Mouse (Mus musculus) cerebellum, postnatal 10 days (tissue): ENCODE measurements around the gene Sars.

ENCODE experiments used
- DNase-seq, 2 experiments: peaks; one replicate each; pipeline ENCODE4 v3.0.0; 2021; ENCODE audit warnings: mixed read lengths in 2 of 2

The Sars gene

DNA sequence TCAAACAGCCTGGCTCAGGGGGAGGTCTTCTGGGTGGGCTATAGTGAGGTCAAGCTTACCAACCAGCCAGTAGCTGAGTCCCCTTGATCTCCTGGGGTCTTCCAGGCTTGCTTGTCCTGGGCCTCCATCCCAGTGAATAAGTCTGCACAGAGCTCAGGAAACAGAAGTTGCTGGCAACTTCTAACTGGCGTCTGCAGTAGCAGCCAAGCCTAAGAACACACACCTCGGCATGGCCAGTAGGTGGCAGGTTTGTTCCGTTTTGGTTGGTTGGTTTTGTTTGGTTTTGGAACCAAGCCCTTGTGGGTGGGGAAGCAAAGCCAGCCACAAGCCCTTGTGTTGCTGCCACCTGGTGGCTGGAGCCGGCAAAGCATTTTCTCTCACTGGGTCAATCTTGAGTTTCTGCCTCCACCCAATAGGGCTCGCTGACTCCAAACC lies 55.9 kb downstream of the Sars start:
- peak; percentile 99 to 100 for DNase-seq

DNA sequence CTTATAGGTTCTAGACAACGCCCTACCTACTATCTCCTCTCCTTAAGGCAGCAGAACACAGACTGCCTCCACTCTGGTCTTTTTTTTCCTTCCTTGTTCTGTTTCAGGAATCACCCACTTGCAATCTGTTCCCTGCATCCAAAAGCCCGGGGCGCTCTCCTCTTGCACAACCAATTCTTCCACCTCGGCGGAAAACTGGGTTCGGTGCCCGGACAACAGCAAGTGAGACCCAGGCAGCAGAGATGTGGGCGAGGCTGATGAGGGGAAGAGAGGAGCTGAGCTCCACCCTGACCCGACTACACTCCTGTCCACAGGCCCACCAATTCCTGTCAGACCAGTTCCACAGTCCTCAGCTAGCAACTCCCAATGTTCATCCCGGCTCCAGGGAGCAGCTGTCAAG lies 58.8 kb downstream of the Sars start:
- peak; percentile 66 to 70 for DNase-seq

- DNase-seq: no peak
Observed at GRCm38 (mm10) chr3:108384425-108384824, 60.6 kb downstream of the Sars start.

- DNase-seq: peak; percentile 93 to 94
Observed at GRCm38 (mm10) chr3:108383485-108384354, 61.3 kb downstream of the Sars start, which contains the start of gene Psrc1. Psrc1 (plus strand) TSS chr3:108383839.

- no peak for DNase-seq
Observed at GRCm38 (mm10) chr3:108381945-108382875, 62.8 kb downstream of the Sars start.

GRCm38 (mm10) chr3:108380695-108381094 lies 64.3 kb downstream of the Sars start:
- DNase-seq: no peak

DNA sequence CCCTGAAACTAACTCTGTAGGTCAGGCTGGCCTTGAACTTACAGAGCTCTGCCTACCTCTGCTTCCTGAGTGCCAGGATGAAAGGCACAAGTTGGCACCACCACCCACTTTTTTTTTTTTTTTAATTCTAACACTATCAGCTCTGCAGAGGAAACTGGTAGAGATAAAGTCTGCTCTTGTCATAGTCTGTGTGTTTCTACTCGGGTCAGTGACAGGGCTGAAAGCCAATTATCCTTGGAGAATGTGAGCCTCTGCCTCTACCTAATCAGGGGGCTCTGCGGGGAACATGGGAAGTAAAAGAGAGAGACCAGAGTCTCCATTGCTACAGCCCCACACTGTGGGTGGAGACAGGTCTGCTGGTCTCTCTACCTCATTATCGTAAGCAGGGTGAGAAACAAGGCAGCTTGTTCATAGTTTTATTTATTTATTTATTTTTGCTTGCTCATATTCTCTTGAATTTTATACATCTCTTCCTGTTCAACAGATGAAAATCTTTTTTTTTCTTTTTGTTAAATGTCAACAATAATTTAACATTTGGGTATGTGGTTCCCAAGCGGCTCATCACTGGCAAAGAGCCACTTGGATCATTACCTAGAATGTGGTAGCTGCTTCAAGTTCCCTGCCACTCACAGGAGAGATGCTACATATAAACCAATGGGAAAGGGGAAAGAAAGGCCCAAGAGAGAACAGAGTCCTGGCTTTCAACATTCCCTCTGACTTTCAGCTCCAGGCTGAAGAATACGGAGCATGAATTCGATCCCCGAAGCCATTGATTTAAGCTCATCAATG lies 65.9 kb downstream of the Sars start:
- DNase-seq: peak; percentile 71 to 77
